Mouse (Mus musculus) kidney, embryonic 16.5 days (tissue): ENCODE data around the gene Greb1. TPM values are rescaled to one million over a fixed set of nuclear protein-coding genes. Genes with fewer than 3 reads are reported as not detected.

Experiments used
- ATAC-seq: fragments of 200-750 bp; cut with Nextera tagmentation; 2 replicates; pipeline ENCODE4 v1.8.0; 2017; ENCODE audit warnings: moderate TSS enrichment; ENCODE audit not compliant: low FRiP score, low TSS enrichment
- H3K27ac ChIP-seq: fragments of 300-500 bp; sonication (generic); 2 replicates; pipeline ENCODE4 v1.5.1; 2014; ENCODE audit warnings: low read length
- H3K27me3 ChIP-seq: fragments of 300-500 bp; sonication (generic); 2 replicates; pipeline ENCODE4 v1.6.1; 2014; ENCODE audit warnings: low read length, control low read depth, mixed read lengths; ENCODE audit not compliant: insufficient read depth
- H3K36me3 ChIP-seq: fragments of 300-500 bp; sonication (generic); 2 replicates; pipeline ENCODE4 v1.6.1; 2014; ENCODE audit warnings: low read length, control low read depth, mixed read lengths; ENCODE audit not compliant: insufficient read depth
- H3K4me1 ChIP-seq: fragments of 300-500 bp; sonication (generic); 2 replicates; pipeline ENCODE4 v1.6.1; 2014; ENCODE audit warnings: low read length, control low read depth, mixed read lengths; ENCODE audit not compliant: insufficient read depth
- H3K4me2 ChIP-seq: fragments of 300-500 bp; sonication (generic); replicated peaks from 2 replicates; pipeline ENCODE4 v1.6.1; 2014; ENCODE audit warnings: low read depth, low read length
- H3K4me3 ChIP-seq: fragments of 300-500 bp; sonication (generic); 2 replicates; pipeline ENCODE4 v1.5.1; 2014; ENCODE audit warnings: mild to moderate bottlenecking, low read length
- H3K9ac ChIP-seq: fragments of 300-500 bp; sonication (generic); replicated peaks from 2 replicates; pipeline ENCODE4 v1.6.1; 2014; ENCODE audit warnings: low read length
- H3K9me3 ChIP-seq: fragments of 300-500 bp; sonication (generic); 2 replicates; pipeline ENCODE4 v1.6.1; 2016; ENCODE audit warnings: low read length, control low read depth
- WGBS: fragments of 180-500 bp; shearing (Covaris S2); extraction: QIAGEN DNeasy Blood & Tissue Kit; methylation state at CpG from one replicate; pipeline ENCODE4 v1.1.7; 2014; 5-methylcytosine and 5-hydroxymethylcytosine counted together
- polyA plus RNA-seq: library from polyadenylated mRNA; unstranded; fragments of >200 nt; fragmentation: Nextera tagmentation; extraction: Ambion mirVana; gene quantifications from 2 replicates; pipeline ENCODE4 v1.2.1, GENCODE M21; 2015

Greb1 gene
- polyA plus RNA-seq, 1 experiment from 2014 or later: 4.4 TPM

GRCm38 (mm10) chr12:16648273-16648672, 152.4 kb downstream of the Greb1 start:
- no peak overlapping the region for H3K27ac ChIP-seq
- H3K4me2 ChIP-seq: no peak overlapping the region
- H3K4me1 ChIP-seq: no peaks in the 10 kb centered on the region
- H3K9me3 ChIP-seq: no peaks in the 10 kb centered on the region
- H3K4me3 ChIP-seq: no peak overlapping the region
- no peak overlapping the region for H3K9ac ChIP-seq
- no peaks in the 10 kb centered on the region for H3K36me3 ChIP-seq
- WGBS: 86% methylated on average over 6 of the region's 6 CpGs
- ATAC-seq: no peak
- H3K27me3 ChIP-seq: peaks cover 6% of the 10 kb centered on the region; the same call in 1 of the 2 replicates

- Histone ChIP-seq H3K36me3 (no peaks in the 10 kb centered on the region), H3K9ac (no peak overlapping the region), H3K27me3 (no peaks in the 10 kb centered on the region), H3K9me3 (no peaks in the 10 kb centered on the region), H3K4me1 (no peaks in the 10 kb centered on the region), H3K4me3 (no peak overlapping the region), H3K4me2 (no peak overlapping the region), H3K27ac (no peak overlapping the region)
- ATAC-seq: no peak
- 45% methylated on average over 9 of the region's 9 CpGs for WGBS
Measured at GRCm38 (mm10) chr12:16646780-16647409, 153.8 kb downstream of the Greb1 start.

- Histone ChIP-seq H3K27me3 (no peaks in the 10 kb centered on the region), H3K9ac (no peak overlapping the region), H3K4me2 (no peak overlapping the region), H3K9me3 (no peaks in the 10 kb centered on the region), H3K4me3 (no peak overlapping the region), H3K36me3 (no peaks in the 10 kb centered on the region), H3K27ac (no peak overlapping the region), H3K4me1 (no peaks in the 10 kb centered on the region)
- no peak for ATAC-seq
- WGBS: 51% methylated on average over 8 of the region's 8 CpGs
Measured at GRCm38 (mm10) chr12:16644698-16645097, 156.0 kb downstream of the Greb1 start.

GRCm38 (mm10) chr12:16643508-16644345, 157.0 kb downstream of the Greb1 start:
- no peak for ATAC-seq
- Histone ChIP-seq H3K36me3 (no peaks in the 10 kb centered on the region), H3K4me1 (no peaks in the 10 kb centered on the region), H3K4me3 (no peak overlapping the region), H3K4me2 (no peak overlapping the region), H3K27ac (no peak overlapping the region), H3K27me3 (no peaks in the 10 kb centered on the region), H3K9me3 (no peaks in the 10 kb centered on the region), H3K9ac (no peak overlapping the region)
- 52% methylated on average over 12 of the region's 12 CpGs for WGBS

GRCm38 (mm10) chr12:16642000-16642399, 158.7 kb downstream of the Greb1 start:
- H3K27me3 ChIP-seq: no peaks in the 10 kb centered on the region

GRCm38 (mm10) chr12:16640075-16640474, 160.6 kb downstream of the Greb1 start:
- no peaks in the 10 kb centered on the region for H3K4me1 ChIP-seq
- no peaks in the 10 kb centered on the region for H3K9me3 ChIP-seq
- no peak overlapping the region for H3K4me2 ChIP-seq
- 82% methylated on average over 6 of the region's 6 CpGs for WGBS
- ATAC-seq: no peak
- H3K27ac ChIP-seq: no peak overlapping the region
- H3K9ac ChIP-seq: no peak overlapping the region
- no peaks in the 10 kb centered on the region for H3K27me3 ChIP-seq
- H3K4me3 ChIP-seq: no peak overlapping the region
- H3K36me3 ChIP-seq: no peaks in the 10 kb centered on the region

More at GRCm38 (mm10) chr12:16642000-16642399, 158.7 kb downstream of the Greb1 start:
- Histone ChIP-seq H3K9ac (no peak overlapping the region), H3K9me3 (no peaks in the 10 kb centered on the region), H3K36me3 (no peaks in the 10 kb centered on the region), H3K4me1 (no peaks in the 10 kb centered on the region), H3K27ac (no peak overlapping the region), H3K4me3 (no peak overlapping the region), H3K4me2 (no peak overlapping the region)
- 57% methylated on average over 5 of the region's 5 CpGs for WGBS
- ATAC-seq: no peak

- no peak for ATAC-seq
- WGBS: 71% methylated on average over 12 of the region's 12 CpGs
- no peaks in the 10 kb centered on the region for H3K36me3 ChIP-seq
Measured at GRCm38 (mm10) chr12:16639078-16639771, 161.5 kb downstream of the Greb1 start.

GRCm38 (mm10) chr12:16635816-16636215, 164.9 kb downstream of the Greb1 start:
- 71% methylated on average over 6 of the region's 6 CpGs for WGBS
- Histone ChIP-seq H3K4me1 (no peaks in the 10 kb centered on the region), H3K9me3 (no peaks in the 10 kb centered on the region), H3K36me3 (no peaks in the 10 kb centered on the region), H3K9ac (no peak overlapping the region), H3K27ac (no peak overlapping the region), H3K4me2 (no peak overlapping the region), H3K27me3 (no peaks in the 10 kb centered on the region), H3K4me3 (no peak overlapping the region)
- ATAC-seq: no peak

More at GRCm38 (mm10) chr12:16639078-16639771, 161.5 kb downstream of the Greb1 start:
- no peaks in the 10 kb centered on the region for H3K9me3 ChIP-seq
- no peak overlapping the region for H3K4me3 ChIP-seq
- H3K27ac ChIP-seq: no peak overlapping the region
- H3K4me1 ChIP-seq: no peaks in the 10 kb centered on the region
- no peak overlapping the region for H3K4me2 ChIP-seq
- H3K27me3 ChIP-seq: no peaks in the 10 kb centered on the region
- no peak overlapping the region for H3K9ac ChIP-seq

GRCm38 (mm10) chr12:16634075-16634813, 166.4 kb downstream of the Greb1 start:
- ATAC-seq: no peak
- Histone ChIP-seq H3K9me3 (no peaks in the 10 kb centered on the region), H3K4me2 (no peak overlapping the region), H3K27me3 (no peaks in the 10 kb centered on the region), H3K4me3 (no peak overlapping the region), H3K36me3 (no peaks in the 10 kb centered on the region), H3K9ac (no peak overlapping the region), H3K4me1 (no peaks in the 10 kb centered on the region), H3K27ac (no peak overlapping the region)
- 59% methylated on average over 14 of the region's 14 CpGs for WGBS
